Mouse (Mus musculus) right cerebral cortex, postnatal 4 days (tissue): Measurements from ENCODE around the gene Prdm13.

ENCODE experiments used
- DNase-seq: peaks from one replicate; pipeline ENCODE4 v3.0.0-alpha.2; 2022

Gene Prdm13

DNA sequence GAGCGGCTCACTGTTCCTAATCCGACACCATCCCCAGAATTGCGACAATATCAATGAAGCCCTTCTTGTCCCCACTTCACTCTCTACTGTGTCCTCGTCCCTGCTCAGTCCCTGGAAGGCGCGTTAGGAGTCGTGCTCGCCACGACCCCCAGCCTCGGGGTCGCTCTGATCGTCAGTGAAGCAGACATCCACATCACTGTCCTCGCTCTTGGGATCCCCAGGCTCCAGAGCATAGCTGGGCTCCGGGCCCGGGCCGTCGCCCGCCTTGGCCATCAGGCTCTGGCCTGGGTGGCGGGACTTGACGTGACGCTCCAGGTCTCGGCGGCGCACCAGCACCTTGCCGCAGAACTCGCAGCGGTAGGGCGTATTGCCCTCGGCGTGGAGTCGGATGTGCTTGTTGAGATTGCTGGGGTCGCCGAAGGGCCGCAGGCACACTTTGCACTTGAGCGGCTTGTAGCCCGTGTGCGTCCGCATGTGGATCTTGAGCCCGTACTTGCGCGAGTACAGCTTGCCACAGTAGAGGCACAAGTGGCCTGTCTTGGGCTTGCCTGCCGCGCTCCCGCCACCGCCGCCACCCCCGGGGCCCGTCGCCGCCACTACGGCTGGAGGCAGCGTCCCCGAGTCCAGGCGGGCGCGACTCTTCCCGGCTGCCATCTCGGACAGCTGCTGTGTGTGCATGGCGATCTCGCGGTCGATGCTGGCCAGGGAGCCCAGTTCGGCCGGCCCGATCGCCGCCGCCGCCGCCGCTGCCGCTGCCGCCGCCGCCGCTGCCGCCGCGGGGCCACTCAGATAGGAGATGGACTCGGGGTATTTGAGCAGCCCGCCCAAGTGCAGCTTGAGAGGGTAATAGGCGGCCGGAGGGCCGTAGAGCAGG lies 7.4 kb downstream of the Prdm13 start:
- no peak for DNase-seq

GRCm38 (mm10) chr4:21674691-21675090 lies 11.1 kb downstream of the Prdm13 start:
- DNase-seq = no peak

DNA sequence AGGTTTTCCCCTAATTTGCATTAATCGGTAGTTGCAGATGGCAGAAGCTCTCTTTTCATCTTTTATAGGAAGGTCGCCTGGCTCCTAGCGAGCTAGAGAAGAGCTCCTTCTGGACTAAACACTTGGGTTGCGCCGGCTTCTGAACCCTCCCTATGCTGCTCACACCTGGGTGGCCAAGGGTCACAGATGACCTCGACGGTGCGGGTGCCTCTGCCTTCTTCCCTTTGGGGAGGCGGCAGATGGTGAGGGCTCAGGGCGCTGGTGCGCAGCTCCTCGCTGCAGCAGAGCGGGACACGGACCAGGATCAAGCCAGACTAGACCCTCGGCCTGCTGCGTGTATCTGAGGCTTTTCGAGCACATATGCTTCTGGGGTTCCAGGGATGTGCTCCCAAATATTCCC lies 11.7 kb downstream of the Prdm13 start:
- no peak for DNase-seq

GRCm38 (mm10) chr4:21665961-21666360 lies 19.8 kb downstream of the Prdm13 start:
- peak; percentile 57 for DNase-seq

DNA sequence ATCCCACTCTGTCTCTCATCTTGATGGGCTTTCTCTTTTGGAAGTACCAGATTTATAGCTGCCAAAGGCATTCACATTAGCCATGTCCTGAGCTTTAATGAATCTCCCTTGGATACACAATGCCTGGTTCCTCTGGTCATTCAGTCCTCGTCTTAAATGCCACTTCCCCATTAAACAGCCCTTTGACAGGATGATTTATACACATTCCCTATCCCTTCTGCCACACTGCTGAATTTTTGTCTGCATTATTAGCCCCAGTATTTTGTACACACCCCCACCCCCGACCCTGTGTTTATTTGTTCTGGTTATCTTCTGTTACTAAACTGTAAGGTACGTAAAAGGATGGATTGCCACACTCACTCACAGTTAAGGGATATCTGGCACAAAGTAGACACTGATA lies 27.6 kb downstream of the Prdm13 start:
- no peak for DNase-seq

DNA sequence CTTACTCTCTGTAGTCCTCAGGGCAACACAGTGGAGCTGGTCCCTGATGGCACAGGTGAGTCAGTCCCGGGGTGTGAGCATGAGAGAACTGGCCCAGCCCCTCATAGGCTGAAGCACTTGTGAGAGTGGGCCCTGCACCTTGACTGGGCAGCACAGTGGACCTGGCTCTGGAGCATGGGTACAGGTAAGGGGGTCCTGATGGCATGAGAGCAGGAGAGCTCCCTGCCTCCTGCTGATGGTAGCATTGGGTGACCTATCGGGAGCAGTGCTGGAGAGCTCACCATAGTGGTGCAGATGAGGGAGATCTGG lies 56.5 kb downstream of the Prdm13 start:
- no peak for DNase-seq

DNA sequence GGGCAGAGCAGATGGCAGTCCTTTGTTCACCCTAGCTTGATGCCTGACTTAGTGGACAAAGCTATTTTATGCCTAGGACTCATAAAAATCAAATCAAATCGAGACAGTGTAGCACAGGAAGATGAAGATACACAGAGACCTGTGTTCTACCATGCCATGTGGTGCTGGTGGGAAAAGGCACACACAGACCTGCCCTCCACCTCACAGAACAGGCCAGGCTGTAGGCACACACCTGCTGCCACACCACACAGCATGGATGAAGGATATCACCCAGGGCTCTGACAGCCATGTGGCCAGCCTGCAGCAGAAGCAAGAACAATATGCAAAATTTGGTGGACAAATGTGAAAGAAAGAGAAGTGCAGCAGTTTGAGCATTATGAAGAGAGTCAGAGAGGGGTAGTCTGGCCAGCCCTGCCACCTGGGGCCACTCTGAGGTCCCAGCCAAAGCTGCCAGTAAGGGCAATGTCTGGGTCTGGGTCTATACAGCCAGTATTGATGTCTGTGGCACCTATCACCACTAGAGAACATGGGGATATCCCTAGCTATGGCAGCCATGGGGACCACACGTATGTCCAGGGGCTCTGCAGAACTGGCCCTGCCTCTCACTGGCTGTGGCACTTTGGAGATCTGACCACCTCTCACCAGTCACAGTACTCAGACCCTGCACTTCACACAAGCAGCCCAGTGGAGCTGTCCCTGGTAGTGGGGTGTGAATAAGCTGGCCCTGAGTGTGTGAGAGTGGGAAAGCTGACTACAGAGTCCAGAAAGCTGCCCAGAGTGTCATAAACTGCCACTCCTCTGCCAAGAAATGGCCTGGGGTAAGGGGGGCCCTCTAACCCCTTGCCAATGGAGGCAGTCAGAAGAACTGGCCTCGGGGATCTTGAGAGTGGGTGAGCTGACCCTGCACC lies 57.1 kb downstream of the Prdm13 start:
- no peak for DNase-seq
